Mouse (Mus musculus): ENCODE data around the gene Fiz1.
A peak's percentile ranks its signal among the peaks of the same experiment; 100 is the strongest.

The Fiz1 gene

GRCm38 (mm10) chr7:4996003-4996895, 18.2 kb downstream of the Fiz1 start, which contains the start of gene Zfp579:
Gene Zfp579, minus strand, starts transcription at chr7:4996158.
- DNase-seq = peak; percentile 96

- DNase-seq = no peak
Observed at GRCm38 (mm10) chr7:4995268-4996002, 19.1 kb downstream of the Fiz1 start.

GRCm38 (mm10) chr7:4993999-4994788, 20.3 kb downstream of the Fiz1 start:
- DNase-seq = no peak

- no peak for DNase-seq
Observed at GRCm38 (mm10) chr7:4993347-4993998, 21.0 kb downstream of the Fiz1 start.

- no peak for DNase-seq
Observed at GRCm38 (mm10) chr7:4988250-4988649, 26.2 kb downstream of the Fiz1 start.

GRCm38 (mm10) chr7:4976832-4977231, 37.7 kb downstream of the Fiz1 start:
- no peak for DNase-seq

GRCm38 (mm10) chr7:4975455-4975854, 39.0 kb downstream of the Fiz1 start:
- no peak for DNase-seq

- no peak for DNase-seq
Observed at GRCm38 (mm10) chr7:4972321-4973047, 42.0 kb downstream of the Fiz1 start.

GRCm38 (mm10) chr7:4971710-4972109, 42.8 kb downstream of the Fiz1 start:
- DNase-seq = no peak

GRCm38 (mm10) chr7:4971068-4971467, 43.4 kb downstream of the Fiz1 start, which contains the start of gene Sbk3:
Gene Sbk3, minus strand, starts transcription at chr7:4971168.
- DNase-seq = no peak

GRCm38 (mm10) chr7:4964988-4965387, 49.5 kb downstream of the Fiz1 start:
- DNase-seq = no peak

- peak; percentile 36 for DNase-seq
Observed at GRCm38 (mm10) chr7:4964272-4964671, 50.2 kb downstream of the Fiz1 start, which contains the start of gene Sbk2. Gene Sbk2, minus strand, starts transcription at chr7:4964406.

- DNase-seq = no peak
Observed at GRCm38 (mm10) chr7:4963527-4963926, 51.0 kb downstream of the Fiz1 start.

GRCm38 (mm10) chr7:4957361-4957760, 57.1 kb downstream of the Fiz1 start:
- no peak for DNase-seq

All from cerebellum, adult 8-10 months (tissue).